In the genomic region with DNA sequence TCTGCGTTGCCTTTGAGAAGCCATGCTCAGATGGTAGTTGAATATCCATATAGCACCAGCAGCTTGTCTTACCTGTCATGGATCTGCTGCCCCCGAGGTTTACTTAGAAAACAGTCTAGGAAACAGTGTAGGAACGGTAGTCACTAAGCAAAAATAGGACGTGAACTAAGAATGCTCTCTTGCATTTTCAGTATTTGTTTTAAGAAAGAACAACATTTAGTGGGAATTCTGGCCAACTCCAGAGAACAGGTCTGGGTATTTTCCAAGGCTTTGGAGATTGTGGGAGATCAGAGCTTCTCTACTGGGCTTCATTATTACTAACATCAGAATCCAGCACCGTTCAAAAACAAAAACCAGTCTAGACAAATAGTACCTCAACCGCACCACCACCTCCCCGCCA, we compare ENCODE assay signal across 17 mouse cellular contexts. TPM values are rescaled to one million over a fixed set of nuclear protein-coding genes. Genes with fewer than 3 reads are reported as not detected.
"Had no signal": no experiment of that assay in that cellular context is flagged by ENCODE, and none has a peak within 500 bp of the region (broad histone marks: within the 10 kb centered on the region; RNA-seq: fewer than 3 reads in every experiment).

No protein-coding gene starts in this region.

- DNase-seq: retina, postnatal 1 day; right cerebral cortex, adult 18-20 months; right cerebral cortex, postnatal 14 days; right cerebral cortex, postnatal 25 days; right cerebral cortex, postnatal 4 days; spleen, adult 18-20 months; thymus, adult 18-20 months; thymus, adult 2 months; thymus, postnatal 14 days; thymus, postnatal 25 days; thymus, postnatal 36 days; thymus, postnatal 4 days had no signal

- H3K27me3 ChIP-seq: neural tube, embryonic 13.5 days; neural tube, embryonic 15.5 days; stomach, embryonic 15.5 days had no signal

- H3K4me1 ChIP-seq: neural tube, embryonic 13.5 days; neural tube, embryonic 15.5 days; stomach, embryonic 15.5 days had no signal

- H3K4me2 ChIP-seq: neural tube, embryonic 13.5 days; neural tube, embryonic 15.5 days; stomach, embryonic 15.5 days had no signal

- H3K9ac ChIP-seq: neural tube, embryonic 13.5 days; neural tube, embryonic 15.5 days; stomach, embryonic 15.5 days had no signal

- H3K27ac ChIP-seq: neural tube, embryonic 13.5 days; neural tube, embryonic 15.5 days; stomach, embryonic 15.5 days; stomach, postnatal 0 days had no signal

- H3K9me3 ChIP-seq: neural tube, embryonic 13.5 days; neural tube, embryonic 15.5 days; stomach, embryonic 15.5 days had no signal

- H3K36me3 ChIP-seq: neural tube, embryonic 13.5 days; neural tube, embryonic 15.5 days; stomach, embryonic 15.5 days had no signal

- H3K4me3 ChIP-seq: neural tube, embryonic 13.5 days; neural tube, embryonic 15.5 days; stomach, embryonic 15.5 days had no signal

RNA-seq across cellular contexts. Expression of a gene that starts 17.7 kb away (rescaled TPM):
- total RNA-seq: neutrophil, adult 5-6 weeks had no signal
